Mouse (Mus musculus): ENCODE measurements around the gene Golga1.

The Golga1 gene

GRCm38 (mm10) chr2:38974171-38974570, 91.2 kb downstream of the Golga1 start:
- peak; percentile 74 for DNase-seq (ENCODE audit: low read depth)

GRCm38 (mm10) chr2:38973701-38974100, 91.6 kb downstream of the Golga1 start:
- DNase-seq (ENCODE audit: low read depth) = no peak

DNA sequence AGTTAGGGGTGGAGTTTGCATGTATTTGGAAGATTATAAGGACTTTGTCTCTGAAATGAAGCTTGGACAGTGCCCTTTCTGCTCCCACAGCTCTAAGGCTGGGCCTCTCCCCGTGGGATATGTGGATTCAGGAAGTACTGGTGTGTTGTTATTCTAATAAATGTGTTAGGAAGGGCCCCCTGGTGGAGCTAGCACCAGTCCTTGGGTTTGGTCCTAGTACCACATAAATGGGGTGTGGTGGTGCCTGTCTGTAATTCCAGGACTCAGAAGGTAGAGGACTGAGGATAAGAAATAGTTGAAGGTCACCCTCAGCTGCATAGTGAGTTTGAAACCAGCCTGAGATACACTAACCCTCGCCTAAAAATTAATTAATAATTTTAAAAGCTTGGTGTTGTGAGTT, 92.1 kb downstream of the Golga1 start:
- no peak for DNase-seq (ENCODE audit: low read depth)

DNA sequence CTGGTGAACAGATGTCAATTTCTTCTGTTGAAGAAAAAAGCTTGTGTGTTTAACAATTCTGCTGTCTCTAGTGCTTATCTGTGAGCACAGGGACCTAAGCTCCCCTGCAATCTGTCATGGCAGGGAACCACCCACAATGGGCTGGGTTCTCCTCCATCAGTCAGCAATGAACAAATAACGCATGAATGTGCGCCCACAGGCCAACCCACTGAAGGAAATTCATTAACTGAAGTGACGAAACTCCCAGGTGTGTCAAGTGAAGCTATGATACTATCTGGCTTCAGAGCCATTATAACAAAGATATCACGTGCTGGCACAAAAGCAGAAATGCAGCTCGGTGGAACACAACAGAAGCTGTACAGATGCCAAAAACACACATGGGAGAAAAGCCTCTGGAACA, 95.3 kb downstream of the Golga1 start:
- no peak for DNase-seq (ENCODE audit: low read depth)

DNA sequence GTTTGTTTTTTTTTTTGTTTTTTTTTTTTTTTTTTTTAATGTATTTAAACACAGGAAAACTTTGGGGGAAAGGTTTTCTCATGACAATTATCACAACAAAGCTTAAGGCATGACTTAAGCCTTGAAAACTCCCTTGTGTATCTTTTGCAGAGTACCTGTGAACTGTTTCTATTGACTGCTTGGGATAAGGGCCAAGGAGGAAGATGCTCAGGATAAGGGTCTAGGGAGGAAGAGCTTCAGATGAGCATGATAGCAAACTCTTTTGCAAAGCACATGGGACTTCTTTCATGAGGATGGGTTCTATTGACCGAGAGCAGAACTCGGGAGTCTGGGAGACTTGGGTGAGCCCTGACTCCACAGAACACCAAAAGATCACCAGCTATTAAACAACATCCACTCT, 95.7 kb downstream of the Golga1 start:
- no peak for DNase-seq (ENCODE audit: low read depth)

Measured in 416B (cell line).